Mouse (Mus musculus): ENCODE measurements around the gene Amz1.

Amz1 gene

DNA sequence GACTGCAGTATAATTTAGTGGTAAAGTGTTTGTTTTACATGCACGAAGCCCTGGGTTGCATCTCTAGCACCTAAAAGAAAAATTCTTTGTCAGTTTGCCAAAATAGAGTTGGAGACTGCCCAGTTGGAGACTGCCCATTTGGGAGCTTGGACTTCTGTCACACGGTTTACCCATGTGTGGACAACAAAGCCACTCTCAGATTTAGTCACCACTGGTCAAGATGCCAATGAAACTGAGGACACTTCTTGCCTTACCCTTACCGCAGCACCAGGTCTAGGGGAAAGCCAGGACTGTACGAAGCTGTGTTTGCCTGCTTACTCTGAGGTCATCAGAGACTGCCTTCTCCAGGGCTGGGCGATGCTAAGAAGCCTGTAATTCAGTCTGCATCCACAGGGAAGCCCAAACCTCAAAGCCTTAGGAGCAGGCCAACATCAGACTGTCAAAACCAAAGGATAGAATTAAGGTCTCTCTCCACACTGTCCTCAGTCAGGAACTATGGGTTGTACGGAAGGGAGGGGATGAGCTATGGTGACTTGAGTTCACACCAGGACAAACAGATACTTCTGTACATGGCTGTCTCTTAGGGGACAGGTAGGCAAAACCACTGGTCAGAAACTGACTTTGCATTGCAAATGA lies 76.5 kb downstream of the Amz1 start:
- in situ Hi-C loops (cut with MboI, MseI): no loop called here

DNA sequence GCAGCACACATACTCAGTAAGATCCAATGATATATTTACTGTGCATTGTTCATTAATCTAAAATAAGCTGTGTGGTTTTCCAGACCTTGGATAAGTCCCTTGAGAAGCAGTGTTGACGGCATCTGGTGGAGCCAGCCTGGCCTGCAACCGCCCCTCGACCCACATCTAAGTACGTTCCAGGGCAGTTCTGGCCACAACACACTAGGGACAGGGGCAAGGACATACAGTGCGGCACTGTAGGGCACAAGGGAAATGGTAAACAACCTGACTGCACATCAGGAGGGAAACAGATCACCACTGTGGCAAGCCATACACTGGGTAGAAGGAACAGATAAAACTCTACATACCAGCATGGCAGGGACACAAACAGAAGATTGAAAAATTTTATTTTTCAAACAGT lies 77.9 kb downstream of the Amz1 start:
- in situ Hi-C loops (cut with MboI, MseI): no loop called here

DNA sequence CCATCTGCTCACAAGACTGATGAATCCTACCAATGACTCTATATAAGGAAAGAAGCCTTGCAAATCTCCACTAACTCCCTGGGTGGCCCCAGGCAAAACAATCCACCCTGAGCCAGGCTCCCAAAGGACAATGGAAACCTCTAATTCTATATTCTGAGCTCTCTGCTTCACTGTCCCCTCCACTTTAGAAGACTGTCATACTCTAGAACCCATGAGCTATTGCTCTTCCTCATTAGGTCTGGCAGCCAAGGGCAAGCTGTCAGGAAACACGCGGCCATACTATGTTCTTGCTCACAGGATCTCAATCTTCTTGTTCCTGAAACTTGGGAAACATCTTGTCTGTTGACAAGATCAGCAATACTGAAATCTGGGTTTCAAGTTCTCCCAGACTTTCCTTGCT lies 82.3 kb downstream of the Amz1 start:
- in situ Hi-C loops (cut with MboI, MseI): no loop called here

DNA sequence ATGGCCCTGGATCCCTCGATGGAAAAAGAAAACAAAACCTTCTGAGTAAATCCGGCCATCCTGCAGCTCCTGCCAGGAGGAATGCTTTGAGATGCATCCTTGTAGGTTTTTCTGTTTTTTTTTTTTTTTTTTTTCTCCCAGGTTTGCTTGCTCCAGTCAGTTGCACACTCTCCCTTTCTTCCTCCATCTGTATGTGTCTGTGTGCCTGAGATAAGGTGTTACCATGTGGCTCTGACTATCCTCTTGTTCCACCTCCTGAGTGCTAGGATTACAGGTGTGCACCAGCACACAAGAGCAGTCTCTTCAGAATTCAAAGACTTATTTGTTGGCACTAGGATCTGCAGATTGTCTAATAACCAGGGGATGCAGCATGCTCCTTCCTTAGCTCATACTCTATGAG lies 83.0 kb downstream of the Amz1 start:
- in situ Hi-C loops (cut with MboI, MseI): no loop called here

Data from T-helper 2 cell (primary cell).